Mouse (Mus musculus) splenic B cell, adult 2 months (primary cell): Measurements from ENCODE around the gene Fam71e2.
A peak's percentile ranks its signal among the peaks of the same experiment; 100 is the strongest.

Experiments
- DNase-seq: peaks from one replicate; pipeline ENCODE4 v3.0.0-alpha.2; 2011; ENCODE audit warnings: low read depth, low spot score
- H3K27me3 ChIP-seq: 2 replicates; pipeline ENCODE4 v1.6.1; 2012; ENCODE audit warnings: mild to moderate bottlenecking, low read length, moderate library complexity, mixed read lengths; ENCODE audit not compliant: control insufficient read depth, poor library complexity, insufficient read depth, severe bottlenecking
- H3K36me3 ChIP-seq: 2 replicates; pipeline ENCODE4 v1.6.1; 2012; ENCODE audit warnings: mild to moderate bottlenecking, low read length, moderate library complexity, mixed read lengths; ENCODE audit not compliant: control insufficient read depth, poor library complexity, insufficient read depth, severe bottlenecking

The Fam71e2 gene

GRCm38 (mm10) chr7:4749169-4749568 lies 21.9 kb downstream of the Fam71e2 start:
- no peaks in the 10 kb centered on the region for H3K27me3 ChIP-seq
- no peak for DNase-seq

GRCm38 (mm10) chr7:4748321-4748720 lies 22.8 kb downstream of the Fam71e2 start:
- no peaks in the 10 kb centered on the region for H3K27me3 ChIP-seq
- no peaks in the 10 kb centered on the region for H3K36me3 ChIP-seq
- DNase-seq, result no peak

More at GRCm38 (mm10) chr7:4749169-4749568, 21.9 kb downstream of the Fam71e2 start:
- no peaks in the 10 kb centered on the region for H3K36me3 ChIP-seq

GRCm38 (mm10) chr7:4747156-4747899 lies 23.8 kb downstream of the Fam71e2 start:
- no peak for DNase-seq
- Histone ChIP-seq H3K36me3 (no peaks in the 10 kb centered on the region), H3K27me3 (no peaks in the 10 kb centered on the region)

- Histone ChIP-seq H3K36me3 (no peaks in the 10 kb centered on the region; the same call in 1 of the 2 replicates), H3K27me3 (no peaks in the 10 kb centered on the region)
- DNase-seq, result no peak
These were observed 24.6 kb downstream of the Fam71e2 start for GRCm38 (mm10) chr7:4746326-4746980.

- no peaks in the 10 kb centered on the region; the same call in 1 of the 2 replicates for H3K36me3 ChIP-seq
- DNase-seq, result no peak
- H3K27me3 ChIP-seq, result no peaks in the 10 kb centered on the region
These were observed 26.2 kb downstream of the Fam71e2 start for GRCm38 (mm10) chr7:4744886-4745285.

- no peak for DNase-seq
These were observed 27.7 kb downstream of the Fam71e2 start for GRCm38 (mm10) chr7:4743354-4743753.

GRCm38 (mm10) chr7:4742482-4742819 lies 28.7 kb downstream of the Fam71e2 start:
- no peaks in the 10 kb centered on the region for H3K27me3 ChIP-seq
- H3K36me3 ChIP-seq, result no peaks in the 10 kb centered on the region; the same call in 1 of the 2 replicates
- no peak for DNase-seq

More at GRCm38 (mm10) chr7:4743354-4743753, 27.7 kb downstream of the Fam71e2 start:
- Histone ChIP-seq H3K36me3 (no peaks in the 10 kb centered on the region; the same call in 1 of the 2 replicates), H3K27me3 (no peaks in the 10 kb centered on the region)

GRCm38 (mm10) chr7:4741672-4742481 lies 29.2 kb downstream of the Fam71e2 start:
- no peaks in the 10 kb centered on the region; the same call in 1 of the 2 replicates for H3K36me3 ChIP-seq

GRCm38 (mm10) chr7:4741151-4741550 lies 30.0 kb downstream of the Fam71e2 start:
- Histone ChIP-seq H3K36me3 (no peaks in the 10 kb centered on the region; the same call in 1 of the 2 replicates), H3K27me3 (no peaks in the 10 kb centered on the region)
- peak; percentile 22 for DNase-seq

More at GRCm38 (mm10) chr7:4741672-4742481, 29.2 kb downstream of the Fam71e2 start:
- H3K27me3 ChIP-seq, result no peaks in the 10 kb centered on the region
- DNase-seq, result no peak

- no peak for DNase-seq
- Histone ChIP-seq H3K36me3 (no peaks in the 10 kb centered on the region; the same call in 1 of the 2 replicates), H3K27me3 (no peaks in the 10 kb centered on the region)
These were observed 30.8 kb downstream of the Fam71e2 start for GRCm38 (mm10) chr7:4740309-4740727.

GRCm38 (mm10) chr7:4739544-4740275 lies 31.4 kb downstream of the Fam71e2 start, which contains the start of gene Kmt5c:
Kmt5c (plus strand) TSS chr7:4740115.
- H3K27me3 ChIP-seq, result no peaks in the 10 kb centered on the region
- no peaks in the 10 kb centered on the region; the same call in 1 of the 2 replicates for H3K36me3 ChIP-seq
- DNase-seq, result peak; percentile 100

GRCm38 (mm10) chr7:4739041-4739543 lies 32.0 kb downstream of the Fam71e2 start:
- Histone ChIP-seq H3K36me3 (no peaks in the 10 kb centered on the region; the same call in 1 of the 2 replicates), H3K27me3 (no peaks in the 10 kb centered on the region)
- DNase-seq, result no peak

GRCm38 (mm10) chr7:4732968-4733392 lies 38.1 kb downstream of the Fam71e2 start:
- H3K27me3 ChIP-seq, result no peaks in the 10 kb centered on the region
- no peak for DNase-seq
- H3K36me3 ChIP-seq, result no peaks in the 10 kb centered on the region

- Histone ChIP-seq H3K36me3 (no peaks in the 10 kb centered on the region), H3K27me3 (no peaks in the 10 kb centered on the region)
- DNase-seq, result peak; percentile 17
These were observed 40.0 kb downstream of the Fam71e2 start for GRCm38 (mm10) chr7:4731090-4731489.
